Mouse (Mus musculus) lung, postnatal 4 days (tissue): Measurements from ENCODE around the gene Gm11127.
"Not testable (repeated sequence)": the region's sequence is repeated elsewhere in the genome, so short reads cannot be mapped to it uniquely, and the experiment has no call there.

Experiments used
- DNase-seq, 2 experiments: peaks; one replicate each; pipeline ENCODE4 v3.0.0; 2021

The Gm11127 gene

GRCm38 (mm10) chr17:36030703-36031582 lies 27.2 kb downstream of the Gm11127 start:
- DNase-seq: not testable (repeated sequence)

GRCm38 (mm10) chr17:36030046-36030702 lies 28.0 kb downstream of the Gm11127 start:
- not testable (repeated sequence) for DNase-seq

DNA sequence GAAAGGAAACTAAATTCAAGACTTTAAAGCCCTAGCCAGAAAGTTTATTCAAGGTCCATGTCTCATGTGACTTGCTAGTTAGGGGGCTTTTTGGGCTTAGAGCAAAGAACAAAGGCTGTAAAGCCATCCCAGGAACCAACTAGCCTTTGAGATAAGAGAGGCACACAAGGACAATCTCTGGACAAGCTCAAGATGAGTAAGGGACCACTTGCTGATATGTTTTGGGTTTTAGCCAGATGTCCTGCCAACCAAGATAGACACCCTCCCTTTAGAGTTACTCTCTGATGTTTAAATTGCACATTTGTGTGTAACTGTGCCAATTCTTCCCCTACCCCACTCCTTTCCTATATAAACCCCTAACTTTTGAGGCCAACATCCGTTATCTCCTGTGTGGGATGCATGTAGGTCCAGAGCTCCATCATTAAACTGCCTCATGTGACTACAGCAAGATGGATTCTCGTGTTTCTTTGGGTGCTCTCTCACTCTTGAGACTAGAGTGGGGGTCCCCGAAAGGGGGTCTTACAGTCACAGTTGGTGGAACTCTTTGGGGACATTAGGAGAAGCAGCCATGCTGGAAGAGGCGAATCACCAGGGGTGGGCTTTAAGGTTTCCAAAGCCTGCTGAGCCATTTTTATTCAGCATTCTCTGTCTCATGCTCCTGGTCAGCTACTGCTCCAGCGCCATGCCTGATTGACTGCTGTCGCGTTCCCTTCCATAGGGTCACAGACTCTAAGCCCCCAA lies 29.1 kb downstream of the Gm11127 start:
- no peak for DNase-seq

GRCm38 (mm10) chr17:36027663-36028062 lies 30.5 kb downstream of the Gm11127 start:
- no peak for DNase-seq

DNA sequence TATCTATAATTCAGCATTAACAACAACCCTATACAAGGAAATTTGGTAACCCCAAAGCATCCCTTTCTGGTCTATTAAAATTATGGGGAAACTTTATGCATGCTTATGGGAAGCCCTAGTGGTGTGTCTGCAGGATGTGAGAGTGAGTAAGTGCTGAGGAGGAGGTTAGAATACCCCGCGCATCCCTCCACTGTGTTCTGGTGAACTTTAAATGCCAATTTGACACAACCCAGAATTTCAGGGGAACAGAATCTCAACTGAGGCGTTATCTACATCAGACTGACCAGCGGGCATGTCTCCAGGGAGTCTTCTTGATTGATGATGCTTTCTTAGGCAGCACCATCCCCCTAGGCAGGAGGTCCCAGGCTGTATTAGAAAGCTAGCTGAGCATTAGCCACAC lies 32.3 kb downstream of the Gm11127 start:
- DNase-seq: no peak

- DNase-seq: no peak
These were observed 33.0 kb downstream of the Gm11127 start for GRCm38 (mm10) chr17:36025197-36025596.

DNA sequence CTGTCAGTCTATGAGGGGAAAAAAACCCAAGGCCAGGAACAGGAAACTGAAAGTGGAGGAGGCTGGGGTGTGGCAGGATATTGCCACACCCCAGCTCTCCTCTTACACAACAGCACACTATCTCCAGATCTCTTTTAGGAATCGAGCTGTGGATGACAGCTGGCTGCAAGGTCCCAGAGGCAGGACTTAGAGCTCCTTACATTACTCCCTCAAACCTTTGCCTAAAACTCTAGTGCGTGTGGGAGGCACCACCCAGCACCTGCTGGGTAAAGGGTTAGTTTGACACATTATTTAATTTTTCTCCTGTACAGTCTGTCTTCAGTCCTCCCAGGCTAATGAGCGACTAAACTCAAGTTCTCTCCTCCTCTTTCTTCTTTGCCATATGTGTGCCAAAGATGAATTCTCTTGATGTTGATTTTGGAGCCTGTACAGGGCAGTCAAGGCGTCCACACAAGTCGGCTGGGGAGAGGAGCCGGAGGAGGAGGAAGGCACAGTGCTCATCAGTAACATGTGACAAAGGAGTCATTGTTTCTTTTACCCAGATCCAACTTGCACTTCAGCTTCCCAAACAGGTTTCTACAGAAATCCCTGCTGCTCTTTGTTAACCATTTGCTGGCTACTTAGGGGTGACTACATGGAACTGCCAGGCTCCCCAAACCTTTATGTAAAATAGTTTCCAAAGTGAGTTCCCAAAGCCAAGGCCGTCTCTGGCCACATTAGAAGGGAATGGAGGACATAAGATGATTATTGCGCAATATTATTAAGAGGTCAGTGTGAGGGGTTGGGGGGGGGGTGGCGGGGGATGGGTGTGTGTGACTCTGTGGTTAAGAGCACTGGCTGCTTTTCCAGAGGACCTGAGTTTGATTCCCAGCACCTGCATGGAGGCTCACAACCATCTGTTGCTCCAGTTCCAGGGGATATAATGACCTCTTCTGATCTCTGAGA lies 34.2 kb downstream of the Gm11127 start:
- peak; percentile 39 to 52 for DNase-seq

- DNase-seq: no peak
These were observed 35.2 kb downstream of the Gm11127 start for GRCm38 (mm10) chr17:36022922-36023321.

- DNase-seq: no peak
These were observed 36.1 kb downstream of the Gm11127 start for GRCm38 (mm10) chr17:36022098-36022497.

DNA sequence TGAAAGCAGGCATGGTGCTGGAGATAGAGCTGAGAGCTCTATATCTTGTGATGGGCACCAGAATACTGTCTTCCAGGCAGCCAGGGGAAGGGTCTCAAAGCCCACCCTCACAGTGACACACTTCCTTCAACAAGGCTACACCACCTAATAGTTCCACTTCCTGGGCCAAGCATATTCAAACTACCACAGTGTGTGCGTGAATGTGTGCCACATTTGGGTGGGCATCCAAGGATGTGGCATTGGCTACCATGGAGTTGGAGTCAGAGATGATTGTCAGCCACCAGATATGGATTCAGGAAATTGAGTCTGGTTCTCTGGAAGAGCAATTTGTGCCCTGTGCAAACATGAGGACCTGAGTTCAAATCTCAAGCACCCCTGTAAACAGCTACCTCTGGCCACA lies 36.9 kb downstream of the Gm11127 start:
- DNase-seq: no peak

- peak; percentile 84 to 88 for DNase-seq
These were observed 37.7 kb downstream of the Gm11127 start, which contains the start of gene H2-T24 for GRCm38 (mm10) chr17:36020191-36021073. TSS of gene H2-T24 (minus strand) at chr17:36020560.

DNA sequence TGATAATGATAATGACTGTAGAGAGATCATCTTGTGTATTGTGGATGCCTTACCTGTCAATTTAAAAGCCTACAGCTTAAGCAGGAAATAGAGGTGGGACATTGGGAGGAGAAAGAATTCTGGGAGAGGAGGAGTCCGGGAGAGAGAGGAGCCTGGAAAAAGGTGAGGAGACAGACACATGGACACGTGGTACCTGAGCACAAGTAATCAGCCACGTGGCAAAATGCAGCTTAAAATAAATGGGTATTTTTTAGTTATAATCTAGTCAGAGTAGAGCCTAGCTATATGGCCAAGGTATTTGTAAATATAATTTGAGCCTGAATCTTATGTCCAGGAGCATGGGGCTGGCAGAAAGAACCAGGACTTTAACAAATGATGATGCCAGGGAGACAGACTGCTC lies 38.7 kb downstream of the Gm11127 start:
- no peak for DNase-seq

- peak; percentile 25 to 48 for DNase-seq
These were observed 39.2 kb downstream of the Gm11127 start for GRCm38 (mm10) chr17:36018979-36019378.

- DNase-seq: no peak
These were observed 41.1 kb downstream of the Gm11127 start for GRCm38 (mm10) chr17:36017046-36017445.

DNA sequence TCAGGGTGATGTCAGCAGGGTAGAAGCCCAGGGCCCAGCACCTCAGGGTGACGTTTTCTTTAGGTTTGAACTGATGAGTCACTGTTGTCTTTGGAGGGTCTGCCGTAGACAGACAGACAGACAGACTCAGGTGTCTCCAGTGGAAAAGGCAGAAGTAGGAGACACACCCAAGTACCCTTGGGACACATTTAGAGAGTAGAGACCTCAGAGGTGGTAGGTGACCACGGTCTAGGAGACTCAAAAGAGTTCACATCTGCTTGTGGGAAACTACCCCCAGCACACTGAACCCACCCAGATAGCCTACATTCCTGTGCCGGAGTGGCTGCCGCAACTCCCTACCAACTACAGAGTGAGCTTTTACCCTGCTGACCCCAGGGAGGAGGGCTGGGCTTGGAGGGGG lies 43.2 kb downstream of the Gm11127 start:
- DNase-seq: no peak
